Mouse (Mus musculus): ENCODE results near the gene Gpr142. TPM values are rescaled to one million over a fixed set of nuclear protein-coding genes. Genes with fewer than 3 reads are reported as not detected.
A peak's percentile ranks its signal among the peaks of the same experiment; 100 is the strongest.

The Gpr142 gene
- total RNA-seq, 2 experiments from 2014 or later, result not detected

- DNase-seq (ENCODE audit: low spot score), result no peak
Measured at GRCm38 (mm10) chr11:114801906-114802305, 3.2 kb downstream of the Gpr142 start.

- no peak for DNase-seq (ENCODE audit: low spot score)
Measured at GRCm38 (mm10) chr11:114802540-114803267, 4.0 kb downstream of the Gpr142 start.

DNA sequence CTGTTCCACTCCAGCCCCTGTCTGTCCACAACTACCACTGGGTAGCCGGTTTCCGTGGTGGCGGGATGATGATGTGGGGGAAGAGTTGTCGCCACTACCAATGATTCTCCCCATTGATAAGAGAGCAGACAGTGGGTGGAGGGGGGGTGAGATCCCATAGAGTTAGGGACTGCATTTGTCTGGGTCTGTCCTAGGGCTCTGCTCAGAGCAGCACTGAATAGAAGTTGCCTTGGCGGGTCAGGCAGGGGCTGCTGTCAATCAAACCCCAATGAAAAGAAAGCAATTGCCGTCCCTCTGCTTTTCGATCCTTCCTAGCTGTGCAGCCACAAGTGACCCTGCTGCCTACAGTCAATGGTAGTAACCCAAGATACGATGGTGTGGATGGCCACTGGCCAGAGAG lies 5.3 kb downstream of the Gpr142 start:
- no peak for DNase-seq (ENCODE audit: low spot score)

DNA sequence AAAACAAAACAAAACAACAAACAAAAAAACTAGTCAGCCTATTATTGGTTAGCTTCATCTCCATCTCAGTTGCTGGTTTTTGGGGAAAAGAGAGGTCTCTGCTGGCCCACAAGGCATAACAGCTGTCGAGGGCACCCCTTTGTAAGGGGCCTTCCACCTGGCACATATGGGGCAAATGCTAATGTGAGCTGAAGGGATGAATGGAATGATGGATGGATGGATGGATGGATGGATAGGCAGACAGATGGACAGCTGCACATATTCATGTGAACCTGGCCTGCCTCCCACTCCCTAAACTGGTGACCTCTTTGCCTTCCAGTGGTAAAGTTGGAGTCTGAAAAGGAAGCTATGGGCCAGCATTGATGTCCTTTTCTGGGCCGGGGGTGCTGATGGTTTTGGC lies 8.3 kb downstream of the Gpr142 start:
- no peak for DNase-seq (ENCODE audit: low spot score)

- DNase-seq (ENCODE audit: low spot score), result no peak
Measured at GRCm38 (mm10) chr11:114807686-114808427, 9.1 kb downstream of the Gpr142 start.

DNA sequence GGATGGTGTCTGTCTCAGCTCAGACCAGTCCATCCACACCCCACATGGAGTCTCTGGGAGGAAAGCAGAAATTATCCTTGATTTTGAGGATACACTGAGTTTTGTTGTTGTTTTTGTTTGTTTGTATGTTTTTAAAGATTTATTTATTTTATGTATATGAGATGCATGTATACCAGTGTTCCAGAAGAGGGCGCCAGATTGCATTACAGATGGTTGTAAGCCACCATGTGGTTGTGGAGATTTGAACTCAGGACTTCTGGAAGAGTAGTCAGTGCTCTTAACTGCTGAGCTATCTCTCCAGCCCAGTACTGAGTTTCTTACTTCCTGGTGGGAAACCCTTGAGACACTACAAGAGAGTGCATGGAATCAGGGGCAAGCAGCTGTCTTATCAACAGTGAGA lies 10.6 kb downstream of the Gpr142 start:
- DNase-seq (ENCODE audit: low spot score), result no peak

- DNase-seq (ENCODE audit: low spot score), result no peak
Measured at GRCm38 (mm10) chr11:114810344-114810743, 11.6 kb downstream of the Gpr142 start.

DNA sequence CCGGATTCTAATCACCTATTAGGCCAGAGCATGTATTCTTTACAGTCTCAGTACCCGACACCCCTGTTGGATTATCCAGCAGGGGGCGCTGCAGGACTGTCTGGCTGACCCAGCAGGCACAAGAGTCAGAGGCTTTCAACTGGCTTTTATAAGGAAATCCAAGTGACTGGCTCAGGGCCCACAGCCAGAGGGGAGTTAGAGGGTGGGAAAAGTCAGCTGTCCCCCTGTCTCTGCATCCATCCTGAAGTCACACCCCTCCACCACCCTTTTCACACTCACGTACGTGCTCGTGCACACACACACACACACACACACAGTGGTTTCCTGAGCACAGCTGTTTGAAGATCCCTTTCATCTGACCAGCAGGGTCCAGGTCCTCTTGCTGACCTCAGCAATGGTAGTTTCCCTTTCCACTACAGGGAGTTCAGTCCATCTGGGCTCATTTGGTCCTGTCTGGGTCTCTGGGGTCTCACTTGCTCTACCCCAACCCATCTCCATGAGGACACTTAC lies 14.1 kb downstream of the Gpr142 start:
- peak; percentile 89 for DNase-seq (ENCODE audit: low spot score)

- peak; percentile 40 for DNase-seq (ENCODE audit: low spot score)
Measured at GRCm38 (mm10) chr11:114814873-114815592, 16.3 kb downstream of the Gpr142 start.

GRCm38 (mm10) chr11:114816934-114817333 lies 18.2 kb downstream of the Gpr142 start:
- DNase-seq (ENCODE audit: low spot score), result no peak

DNA sequence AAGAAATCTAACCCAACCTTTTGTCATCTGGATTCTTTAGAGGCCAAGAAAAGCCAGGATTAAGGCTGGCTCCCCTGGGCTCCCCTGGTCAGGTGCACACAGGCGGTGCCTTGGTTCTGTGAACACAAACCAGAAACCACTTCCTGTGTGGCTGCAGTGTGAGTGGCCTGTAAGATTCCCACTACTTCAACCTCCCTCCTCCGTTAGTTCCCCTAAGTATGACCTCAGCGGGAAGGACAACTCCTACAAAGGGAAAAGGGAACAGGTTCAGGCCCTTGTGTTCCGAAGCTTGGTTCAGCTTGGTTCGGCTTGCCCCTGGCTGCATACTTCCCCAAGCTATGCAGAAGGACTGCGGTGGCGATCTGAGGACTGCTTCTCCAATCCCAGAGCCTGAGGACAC lies 19.5 kb downstream of the Gpr142 start:
- DNase-seq (ENCODE audit: low spot score), result no peak

DNA sequence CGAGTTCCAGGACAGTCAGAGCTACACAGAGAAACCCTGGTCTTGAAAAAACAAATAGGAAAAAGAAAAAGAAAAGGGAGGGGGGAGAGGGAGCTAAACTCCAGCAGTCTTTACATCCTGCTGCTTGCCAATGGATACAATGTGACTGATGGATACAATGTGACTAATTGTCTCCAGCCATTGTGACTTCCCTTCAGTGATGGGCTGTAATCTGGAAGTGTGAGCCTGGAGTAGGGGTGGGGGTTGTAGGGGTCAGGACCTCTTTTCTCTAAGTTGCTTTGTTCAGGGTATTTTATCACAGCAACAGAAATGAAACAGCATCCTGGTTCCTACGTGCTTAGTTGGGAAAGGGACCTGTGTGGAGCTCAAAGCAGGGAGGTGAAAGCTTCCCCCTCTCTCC lies 20.4 kb downstream of the Gpr142 start:
- no peak for DNase-seq (ENCODE audit: low spot score)

DNA sequence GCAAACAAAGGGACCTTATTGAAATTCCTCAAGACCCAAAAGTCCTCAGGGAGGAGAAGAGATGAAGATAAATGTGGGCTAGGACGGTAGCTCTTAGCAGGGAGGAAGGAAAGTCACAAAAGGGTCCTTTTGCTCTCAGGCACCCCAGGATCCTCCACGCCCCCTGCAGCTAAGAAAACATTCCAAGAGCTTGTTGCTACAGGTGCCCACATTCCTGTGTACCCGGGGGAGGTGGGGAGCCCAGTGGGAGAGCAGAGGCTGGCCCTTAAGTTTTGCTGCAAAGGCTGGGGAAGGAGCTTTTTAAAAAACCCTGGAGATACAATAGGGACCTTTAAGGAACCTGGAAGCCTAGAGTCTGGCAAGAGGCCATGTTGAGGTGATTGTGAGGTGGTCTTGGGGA lies 21.7 kb downstream of the Gpr142 start:
- DNase-seq (ENCODE audit: low spot score), result no peak

DNA sequence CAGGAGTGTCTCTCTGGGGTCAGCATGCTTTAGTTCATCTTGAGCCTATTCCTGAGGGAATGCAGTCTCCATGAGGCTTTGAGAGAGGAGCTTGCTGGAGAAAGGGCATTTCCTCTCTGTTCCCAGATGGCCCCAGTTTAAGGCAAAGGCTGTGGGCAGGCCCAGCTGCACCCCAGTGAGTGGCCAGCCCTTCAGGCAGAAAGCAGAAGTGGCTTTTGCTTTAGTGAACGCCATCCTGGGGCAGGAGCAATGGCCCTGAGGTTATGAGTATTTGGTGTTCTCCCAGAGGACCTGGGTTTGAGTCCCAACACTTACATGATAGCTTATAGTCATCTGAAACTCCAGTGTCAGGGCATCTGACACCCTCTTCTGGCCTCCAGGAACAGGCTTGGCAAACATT lies 22.6 kb downstream of the Gpr142 start:
- DNase-seq (ENCODE audit: low spot score), result no peak

DNA sequence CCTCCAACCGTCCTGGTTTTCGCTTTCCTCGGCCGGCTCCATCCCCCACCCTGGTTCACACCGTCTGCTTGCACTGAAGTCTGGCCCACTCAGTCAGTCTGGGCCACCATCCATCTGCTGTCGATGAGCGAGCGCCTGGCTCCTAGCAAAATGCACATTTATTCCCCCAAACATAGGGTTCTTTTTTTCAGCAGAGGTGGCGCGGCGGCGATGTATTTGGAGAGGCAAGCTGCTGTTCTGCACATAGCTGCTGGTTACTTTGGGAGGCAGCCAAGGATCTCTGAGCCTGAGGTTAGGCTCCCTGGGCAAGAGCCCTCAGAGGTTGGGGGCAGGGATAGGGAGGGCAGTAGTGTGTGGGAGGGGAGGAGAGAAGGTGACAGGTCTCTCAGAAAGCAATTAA lies 24.0 kb downstream of the Gpr142 start:
- DNase-seq (ENCODE audit: low spot score), result peak; percentile 66

DNA sequence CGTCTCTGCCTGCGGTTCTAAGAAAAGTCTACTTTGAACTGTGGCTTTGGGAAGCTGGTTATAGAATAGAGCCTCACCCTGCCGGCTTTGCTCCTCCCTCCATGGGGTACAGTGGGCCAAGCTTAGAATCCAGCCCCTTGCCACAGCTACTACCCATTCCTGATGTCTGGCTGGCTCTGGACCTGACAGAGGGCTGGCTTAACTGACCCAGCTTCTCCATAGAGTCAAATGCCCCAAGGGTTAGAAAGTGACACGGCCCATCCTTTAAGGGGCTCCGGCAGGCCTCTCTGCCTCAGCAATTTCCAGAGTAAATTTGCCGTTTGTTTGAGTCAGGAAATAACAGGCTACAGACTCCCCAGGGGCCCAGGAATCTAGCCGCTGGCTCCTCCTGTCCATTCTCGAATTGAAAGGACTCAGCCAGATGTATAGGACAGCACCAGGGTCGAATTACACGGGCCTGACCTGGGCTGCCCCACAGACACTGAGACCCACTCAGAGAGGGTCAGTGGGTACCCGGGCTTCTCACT lies 24.5 kb downstream of the Gpr142 start:
- DNase-seq (ENCODE audit: low spot score), result no peak

GRCm38 (mm10) chr11:114826686-114827085 lies 28.0 kb downstream of the Gpr142 start:
- DNase-seq (ENCODE audit: low spot score), result no peak

DNA sequence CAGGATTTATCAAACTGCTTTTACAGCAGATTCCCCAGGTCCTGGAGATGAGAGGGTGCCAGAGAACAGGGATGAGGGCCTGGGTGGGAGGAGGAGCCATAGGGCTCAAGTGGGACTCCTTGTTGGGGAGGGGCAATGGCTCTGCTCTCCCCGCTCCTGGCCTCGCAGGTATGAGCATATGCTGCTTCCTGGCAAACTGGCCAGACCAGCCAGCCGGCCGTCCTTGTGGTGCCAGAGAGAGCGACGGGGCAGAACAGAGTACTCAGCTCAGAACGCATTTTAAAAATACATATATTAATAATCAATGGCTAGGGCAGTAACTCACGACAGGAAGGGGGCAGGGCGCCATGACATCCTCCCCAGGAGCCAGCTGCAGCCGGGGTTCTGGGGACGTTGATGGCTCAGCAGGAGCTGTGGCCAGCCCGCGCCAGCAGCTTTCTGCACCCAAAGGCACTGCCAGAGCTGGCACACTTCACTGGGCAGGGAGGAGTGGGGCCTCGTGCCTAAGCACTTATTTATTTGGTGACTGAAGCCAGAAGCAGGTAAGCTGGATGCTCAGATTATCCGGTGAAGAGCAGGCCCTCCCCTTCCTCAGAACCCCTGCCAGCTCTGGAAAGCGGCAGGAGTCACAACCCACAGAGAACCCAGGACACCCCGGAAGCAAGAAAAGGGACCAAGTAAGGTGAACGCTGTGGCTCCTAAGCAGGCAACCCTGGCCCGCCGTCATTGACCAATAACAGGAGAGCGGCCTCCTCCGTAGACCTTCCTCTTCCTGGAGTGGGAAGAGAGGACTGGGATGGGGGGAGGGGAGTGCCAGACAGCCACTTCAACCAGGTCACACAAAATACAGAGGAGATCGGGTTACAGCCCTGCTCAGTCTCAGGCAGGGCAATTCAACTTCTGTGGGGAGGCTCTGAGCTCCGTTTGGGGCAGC lies 31.0 kb downstream of the Gpr142 start:
- peak; percentile 77 for DNase-seq (ENCODE audit: low spot score)

DNA sequence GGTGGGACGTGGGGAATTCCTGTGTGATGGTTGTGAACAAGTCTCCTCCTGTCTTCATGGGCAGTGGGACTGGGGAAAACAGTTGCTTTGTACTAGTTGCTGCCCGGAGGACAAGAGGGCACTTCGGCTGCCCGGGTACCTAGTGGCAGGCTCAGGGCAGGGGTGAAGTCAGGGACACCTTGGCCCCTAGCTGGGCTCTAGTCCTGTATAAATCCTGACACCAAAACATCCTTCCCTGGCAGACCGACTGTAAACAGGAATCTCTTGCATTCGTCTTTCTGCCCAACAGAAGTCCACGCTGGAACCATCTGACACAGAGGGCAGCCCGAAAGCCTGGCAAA lies 31.7 kb downstream of the Gpr142 start:
- DNase-seq (ENCODE audit: low spot score), result peak; percentile 36

DNA sequence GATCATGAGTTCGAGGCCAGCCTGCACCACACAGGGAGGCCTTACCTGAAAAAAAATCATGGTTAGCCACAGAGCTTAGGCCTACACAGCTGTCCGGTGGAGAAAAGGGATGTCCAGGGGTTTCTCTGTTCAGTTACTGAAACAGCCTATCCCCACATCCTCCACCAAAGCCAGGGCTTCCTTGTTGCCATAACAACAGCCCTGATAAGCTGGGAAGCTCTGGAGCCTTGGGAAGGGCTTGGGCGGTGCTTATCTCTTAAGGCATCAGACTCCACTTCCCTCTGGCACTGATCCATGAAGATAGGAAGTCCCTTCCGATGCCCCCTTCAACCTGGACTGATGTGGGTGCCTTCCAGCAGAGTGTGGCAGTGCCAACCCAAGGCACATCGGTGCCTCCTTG lies 34.4 kb downstream of the Gpr142 start:
- DNase-seq (ENCODE audit: low spot score), result no peak
